Mouse (Mus musculus) neural tube, embryonic 13.5 days (tissue): ENCODE results near the gene Ltv1. TPM values are rescaled to one million over a fixed set of nuclear protein-coding genes. Genes with fewer than 3 reads are reported as not detected.

Experiments used
- ATAC-seq: fragments of 200-750 bp; cut with Nextera tagmentation; 2 replicates; pipeline ENCODE4 v1.8.0; 2017; ENCODE audit warnings: low read depth, mild to moderate bottlenecking, moderate TSS enrichment, moderate library complexity
- H3K27ac ChIP-seq: fragments of 300-500 bp; sonication (generic); replicated peaks from 2 replicates; pipeline ENCODE4 v1.5.1; 2015; ENCODE audit warnings: moderate library complexity, mild to moderate bottlenecking, inconsistent platforms
- H3K27me3 ChIP-seq: fragments of 300-500 bp; sonication (generic); 2 replicates; pipeline ENCODE4 v1.6.1; 2015; ENCODE audit warnings: mild to moderate bottlenecking, inconsistent platforms
- H3K36me3 ChIP-seq: fragments of 300-500 bp; sonication (generic); 2 replicates; pipeline ENCODE4 v1.6.1; 2015; ENCODE audit warnings: mild to moderate bottlenecking, inconsistent platforms
- H3K4me1 ChIP-seq: fragments of 300-500 bp; sonication (generic); replicated peaks from 2 replicates; pipeline ENCODE4 v1.6.1; 2015; ENCODE audit warnings: inconsistent platforms
- H3K4me2 ChIP-seq: fragments of 300-500 bp; sonication (generic); 2 replicates; pipeline ENCODE4 v1.6.1; 2015; ENCODE audit warnings: inconsistent platforms, mild to moderate bottlenecking, moderate library complexity
- H3K4me3 ChIP-seq: fragments of 300-500 bp; sonication (generic); 2 replicates; pipeline ENCODE4 v1.5.1; 2015; ENCODE audit warnings: mild to moderate bottlenecking, inconsistent platforms
- H3K9ac ChIP-seq: fragments of 300-500 bp; sonication (generic); 2 replicates; pipeline ENCODE4 v1.6.1; 2015; ENCODE audit warnings: moderate library complexity, mild to moderate bottlenecking, inconsistent platforms
- H3K9me3 ChIP-seq: fragments of 300-500 bp; sonication (generic); 2 replicates; pipeline ENCODE4 v1.6.1; 2016; ENCODE audit warnings: inconsistent platforms
- WGBS: fragments of 180-500 bp; shearing (Covaris S2); methylation state at CpG from one replicate; pipeline ENCODE4 v1.1.7; 2015; 5-methylcytosine and 5-hydroxymethylcytosine counted together
- polyA plus RNA-seq: library from polyadenylated mRNA; unstranded; fragments of >200 nt; fragmentation: Nextera tagmentation; extraction: Ambion mirVana; gene quantifications from 2 replicates; pipeline ENCODE4 v1.2.1, GENCODE M21; 2015

Ltv1 gene
- 37.9 and 51.4 TPM in 2 replicates for polyA plus RNA-seq

DNA sequence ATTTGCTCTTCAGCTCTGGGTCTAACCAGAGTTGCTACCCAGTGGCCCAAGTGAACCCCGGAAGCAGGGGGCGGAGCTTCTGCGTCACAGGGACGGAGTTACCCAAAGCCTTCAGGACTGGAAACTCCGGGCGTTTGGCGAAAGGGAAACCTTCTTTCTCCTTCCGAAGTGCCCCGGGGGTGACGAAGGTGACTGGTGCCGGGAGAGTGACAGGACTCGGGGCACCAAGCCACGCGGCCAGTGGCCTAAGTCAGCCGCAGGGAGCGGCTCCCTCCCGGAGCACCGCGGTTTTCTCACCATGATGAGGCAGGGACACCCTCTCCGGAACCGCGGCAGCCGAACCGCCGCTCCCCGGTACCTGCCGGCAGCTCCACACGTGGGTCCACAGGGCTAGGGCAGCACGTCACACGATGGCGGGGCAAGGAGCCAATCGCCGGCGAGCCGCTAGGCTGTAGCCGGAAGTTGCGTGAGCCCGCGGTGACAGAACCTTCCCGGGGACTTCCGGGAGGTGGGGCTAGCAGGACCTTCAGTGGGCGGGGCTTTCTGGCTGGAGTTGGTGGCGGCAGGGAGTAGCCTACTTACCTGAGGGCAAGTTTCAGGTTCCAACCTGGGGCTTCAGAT is at the start of gene Ltv1:
Gene Ltv1 (minus strand): TSS at position 438 of the 621 bp plus-strand sequence.
- Histone ChIP-seq H3K4me2 (peak within 1 kb of the TSS; percentile 66), H3K36me3 (peaks cover 30% of the 10 kb centered on the region), H3K4me3 (peak within 1 kb of the TSS; percentile 91), H3K27ac (peak within 1 kb of the TSS; percentile 75), H3K4me1 (peaks cover 8% of the 10 kb centered on the region), H3K27me3 (no peaks in the 10 kb centered on the region), H3K9me3 (no peaks in the 10 kb centered on the region), H3K9ac (peak within 1 kb of the TSS; percentile 80)
- peak; percentile 100 for ATAC-seq
- under 1% methylated on average over 43 of the region's 43 CpGs for WGBS

DNA sequence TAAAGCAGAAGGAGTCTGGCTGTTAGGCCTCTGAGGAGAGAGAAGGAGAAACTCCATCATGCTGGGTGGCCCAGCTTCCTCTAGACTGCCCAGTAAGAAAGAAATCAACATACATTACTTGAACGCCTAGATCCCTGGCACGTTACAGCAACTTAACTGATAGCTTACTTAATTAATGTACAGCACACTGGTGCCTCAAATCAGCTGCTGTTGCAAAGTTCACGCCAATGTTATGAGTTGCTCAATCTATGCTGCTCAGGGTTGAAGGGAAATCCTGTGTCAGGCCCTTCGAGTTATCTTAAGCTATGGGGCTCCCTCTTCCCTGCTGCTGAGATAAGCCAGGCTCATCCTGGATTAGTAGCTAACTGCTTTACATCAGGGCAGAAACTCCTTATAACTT is 47.5 kb upstream of the Ltv1 start:
- Histone ChIP-seq H3K4me3 (no peak overlapping the region), H3K4me1 (no peaks in the 10 kb centered on the region; the same call in 1 of the 2 replicates), H3K27ac (no peak overlapping the region), H3K36me3 (no peaks in the 10 kb centered on the region; the same call in 1 of the 2 replicates), H3K9ac (no peak overlapping the region), H3K9me3 (no peaks in the 10 kb centered on the region), H3K27me3 (no peaks in the 10 kb centered on the region), H3K4me2 (no peak overlapping the region)
- 81% methylated on average over 4 of the region's 4 CpGs for WGBS
- no peak for ATAC-seq

DNA sequence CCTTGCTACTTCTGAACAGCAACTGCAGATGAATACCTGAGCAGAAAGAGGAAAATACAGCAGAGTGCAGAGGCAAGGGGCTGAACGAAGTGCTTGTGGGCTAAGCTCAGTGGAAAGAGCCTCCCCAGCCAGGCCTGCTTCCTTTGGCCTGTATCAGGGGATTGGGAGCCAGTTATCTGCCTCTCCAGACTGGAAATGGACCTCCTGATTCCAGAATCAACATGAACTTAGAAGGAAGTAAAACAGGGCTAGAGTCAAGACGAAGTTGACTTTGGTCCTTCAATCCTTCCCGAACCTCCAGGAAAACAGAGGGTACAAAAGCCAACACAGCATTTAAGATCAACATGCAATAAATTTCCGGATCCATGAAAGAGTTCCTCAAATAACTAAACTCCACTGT is 45.2 kb upstream of the Ltv1 start:
- Histone ChIP-seq H3K9ac (no peak overlapping the region), H3K27ac (no peak overlapping the region), H3K36me3 (no peaks in the 10 kb centered on the region; the same call in 1 of the 2 replicates), H3K27me3 (no peaks in the 10 kb centered on the region), H3K4me3 (no peak overlapping the region), H3K9me3 (no peaks in the 10 kb centered on the region), H3K4me2 (no peak overlapping the region), H3K4me1 (peaks cover 8% of the 10 kb centered on the region)
- WGBS: 90% methylated on average over 4 of the region's 4 CpGs
- no peak for ATAC-seq

DNA sequence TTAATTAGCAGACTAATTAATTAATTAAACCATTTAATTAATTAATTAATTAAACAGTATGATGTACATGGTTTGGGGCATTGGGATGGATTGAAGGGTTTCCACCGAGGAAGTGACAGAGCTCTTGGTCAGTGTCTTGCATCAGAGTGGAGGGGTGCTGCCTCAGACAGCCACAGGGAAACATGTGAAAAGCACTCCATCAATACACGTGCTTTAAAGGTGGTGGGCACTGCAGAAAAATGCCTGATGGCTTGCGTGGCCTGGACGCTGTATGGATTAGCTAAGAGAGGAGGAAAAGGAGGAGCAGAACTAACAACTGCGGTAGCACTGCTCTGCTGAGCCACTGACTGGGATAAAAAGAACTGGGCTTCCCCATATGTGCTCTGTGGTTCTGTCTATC is 43.9 kb upstream of the Ltv1 start:
- no peak for ATAC-seq
- peaks cover 13% of the 10 kb centered on the region for H3K4me1 ChIP-seq
- 92% methylated on average over 5 of the region's 5 CpGs for WGBS

DNA sequence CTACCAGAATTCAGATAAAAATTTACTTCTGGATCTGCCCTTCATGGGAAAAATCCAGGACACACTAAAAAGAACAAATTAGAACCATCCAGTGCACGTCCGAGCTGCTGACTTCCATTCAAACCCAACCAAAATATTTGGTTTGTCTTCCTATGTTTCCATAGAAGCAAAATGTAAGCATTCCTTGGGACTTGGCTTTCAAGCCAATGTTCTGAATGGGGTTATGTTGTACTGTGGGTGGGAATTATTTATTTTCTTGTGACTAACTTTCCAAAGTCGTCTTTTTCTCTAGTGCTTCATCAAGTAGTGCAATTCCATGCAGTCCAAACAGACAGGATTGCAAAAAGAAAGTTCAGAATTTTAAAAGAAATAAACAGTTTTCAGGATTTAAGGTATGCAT is 41.5 kb upstream of the Ltv1 start:
- H3K27me3 ChIP-seq: no peaks in the 10 kb centered on the region
- H3K9me3 ChIP-seq: no peaks in the 10 kb centered on the region
- no peaks in the 10 kb centered on the region; the same call in 1 of the 2 replicates for H3K36me3 ChIP-seq
- WGBS: 55% methylated on average over 3 of the region's 3 CpGs
- H3K4me2 ChIP-seq: no peak overlapping the region
- ATAC-seq: no peak
- no peak overlapping the region for H3K9ac ChIP-seq
- H3K27ac ChIP-seq: no peak overlapping the region
- H3K4me3 ChIP-seq: no peak overlapping the region
- peaks cover 13% of the 10 kb centered on the region for H3K4me1 ChIP-seq

More for the DNA sequence above, 43.9 kb upstream of the Ltv1 start:
- no peak overlapping the region for H3K4me2 ChIP-seq
- H3K27me3 ChIP-seq: no peaks in the 10 kb centered on the region
- no peak overlapping the region for H3K9ac ChIP-seq
- no peak overlapping the region for H3K27ac ChIP-seq
- no peaks in the 10 kb centered on the region; the same call in 1 of the 2 replicates for H3K36me3 ChIP-seq
- H3K4me3 ChIP-seq: no peak overlapping the region
- H3K9me3 ChIP-seq: no peaks in the 10 kb centered on the region

DNA sequence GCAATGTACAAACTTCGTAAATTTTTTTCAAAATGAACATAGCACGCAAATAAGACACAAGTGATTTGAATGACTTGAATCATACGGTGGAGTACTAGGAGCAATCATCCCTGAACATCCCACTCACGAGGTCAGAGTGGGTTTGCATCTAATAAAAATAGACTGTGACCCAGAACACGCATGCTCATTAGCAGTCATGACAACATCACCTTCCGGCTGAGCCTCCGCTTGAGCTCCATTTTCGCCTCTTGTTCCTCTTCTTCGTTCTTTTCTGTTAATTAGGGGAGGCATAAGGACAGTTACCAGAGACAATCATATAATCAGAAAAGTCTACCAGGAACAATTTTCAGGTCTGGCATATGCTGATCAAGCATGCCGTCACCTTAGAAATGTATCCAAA is 41.0 kb upstream of the Ltv1 start:
- Histone ChIP-seq H3K4me1 (peaks cover 13% of the 10 kb centered on the region), H3K9ac (no peak overlapping the region), H3K9me3 (no peaks in the 10 kb centered on the region), H3K4me2 (no peak overlapping the region), H3K36me3 (no peaks in the 10 kb centered on the region; the same call in 1 of the 2 replicates), H3K27me3 (no peaks in the 10 kb centered on the region), H3K27ac (no peak overlapping the region), H3K4me3 (no peak overlapping the region)
- no peak for ATAC-seq
- WGBS: 70% methylated on average over 10 of the region's 10 CpGs

DNA sequence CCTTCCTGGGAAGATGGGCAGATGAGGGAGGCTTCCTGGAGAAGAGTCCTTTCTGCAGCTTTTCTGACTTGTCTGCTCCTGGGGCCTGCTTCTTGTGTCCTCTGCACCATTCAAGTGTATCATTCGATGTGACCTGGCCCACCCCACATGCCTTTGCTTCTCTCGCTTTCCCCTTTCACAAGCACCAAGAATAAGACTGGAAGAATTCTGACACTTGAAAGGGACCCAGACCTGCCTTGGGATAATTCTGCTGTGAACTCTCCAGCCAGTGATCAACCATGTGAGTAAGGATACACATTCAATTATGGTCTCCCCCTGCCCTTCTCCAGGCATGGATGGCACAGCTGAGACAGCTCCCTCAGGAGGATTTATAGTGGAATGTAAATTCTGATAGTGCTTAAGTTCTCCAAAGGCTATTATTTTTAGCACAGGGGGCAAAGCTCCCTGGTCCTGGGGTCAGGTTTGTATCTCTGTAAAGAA is 40.2 kb upstream of the Ltv1 start:
- Histone ChIP-seq H3K27me3 (no peaks in the 10 kb centered on the region), H3K9ac (no peak overlapping the region), H3K36me3 (no peaks in the 10 kb centered on the region; the same call in 1 of the 2 replicates), H3K4me2 (no peak overlapping the region), H3K27ac (no peak overlapping the region), H3K4me1 (peaks cover 13% of the 10 kb centered on the region), H3K9me3 (no peaks in the 10 kb centered on the region), H3K4me3 (no peak overlapping the region)
- ATAC-seq: no peak
- WGBS: 51% methylated on average over 2 of the region's 2 CpGs

DNA sequence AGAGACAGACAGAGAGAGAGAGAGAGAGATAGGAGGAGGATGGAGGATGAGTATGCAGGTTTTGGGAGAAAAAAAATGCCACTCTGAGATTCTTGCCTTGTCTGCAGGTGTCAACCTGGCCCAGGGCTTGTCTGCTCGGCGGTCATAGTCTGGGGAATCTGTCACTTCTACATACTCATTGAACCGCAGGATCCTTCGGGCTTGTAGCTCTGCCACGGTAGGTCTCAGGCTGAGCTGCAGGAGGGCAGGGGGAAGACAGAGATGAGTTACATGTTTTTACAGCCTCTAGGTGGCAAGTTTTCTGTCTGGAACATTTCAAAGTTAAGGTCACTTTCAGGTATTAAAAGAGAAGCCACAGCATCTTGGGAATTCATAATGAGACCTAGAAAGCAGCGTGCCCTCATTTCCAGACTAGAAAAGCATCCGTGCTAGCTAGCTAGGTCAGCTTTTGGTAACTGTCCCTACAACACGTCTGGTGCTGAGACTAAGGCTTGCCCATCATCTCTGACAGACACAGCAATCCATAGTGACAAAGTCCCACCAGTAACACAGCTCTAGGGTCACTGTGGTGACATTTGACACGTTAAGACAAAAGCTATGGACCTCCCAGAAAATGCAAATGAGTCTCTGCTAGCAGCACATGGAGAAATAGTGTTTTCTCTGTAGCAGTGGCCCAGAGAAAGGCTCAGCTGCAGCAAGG is 39.6 kb upstream of the Ltv1 start:
- Histone ChIP-seq H3K27ac (no peak overlapping the region), H3K9ac (no peak overlapping the region)
- no peak for ATAC-seq

DNA sequence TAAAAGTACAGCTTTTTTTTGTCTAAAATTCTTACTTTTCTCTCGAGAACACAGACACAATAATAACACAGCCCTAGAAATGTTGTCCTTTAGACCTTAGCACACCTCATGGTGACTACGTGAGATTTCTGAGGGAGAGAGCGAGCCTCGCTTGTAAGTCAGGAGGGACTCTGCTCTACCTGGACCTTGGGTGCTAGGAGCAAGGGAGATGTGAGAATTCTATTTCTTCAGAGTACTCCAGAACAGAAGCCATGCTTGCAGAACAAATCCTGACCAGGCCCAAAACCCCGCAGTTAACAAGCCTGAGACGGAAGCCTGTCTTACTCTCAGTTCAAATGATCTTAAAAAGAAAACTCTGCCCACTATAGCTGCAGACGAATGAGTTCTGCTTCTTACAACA is 37.7 kb upstream of the Ltv1 start:
- peaks cover 13% of the 10 kb centered on the region for H3K4me1 ChIP-seq
- H3K36me3 ChIP-seq: no peaks in the 10 kb centered on the region
- no peak overlapping the region for H3K27ac ChIP-seq
- no peak overlapping the region for H3K9ac ChIP-seq
- H3K4me3 ChIP-seq: no peak overlapping the region
- no peak overlapping the region for H3K4me2 ChIP-seq
- no peaks in the 10 kb centered on the region for H3K27me3 ChIP-seq
- 90% methylated on average over 7 of the region's 7 CpGs for WGBS
- no peaks in the 10 kb centered on the region for H3K9me3 ChIP-seq
- no peak for ATAC-seq

More for the DNA sequence above, 39.6 kb upstream of the Ltv1 start:
- no peak overlapping the region for H3K4me2 ChIP-seq
- 58% methylated on average over 9 of the region's 9 CpGs for WGBS
- peaks cover 13% of the 10 kb centered on the region for H3K4me1 ChIP-seq
- H3K4me3 ChIP-seq: no peak overlapping the region
- no peaks in the 10 kb centered on the region for H3K27me3 ChIP-seq
- no peaks in the 10 kb centered on the region for H3K36me3 ChIP-seq
- H3K9me3 ChIP-seq: no peaks in the 10 kb centered on the region

DNA sequence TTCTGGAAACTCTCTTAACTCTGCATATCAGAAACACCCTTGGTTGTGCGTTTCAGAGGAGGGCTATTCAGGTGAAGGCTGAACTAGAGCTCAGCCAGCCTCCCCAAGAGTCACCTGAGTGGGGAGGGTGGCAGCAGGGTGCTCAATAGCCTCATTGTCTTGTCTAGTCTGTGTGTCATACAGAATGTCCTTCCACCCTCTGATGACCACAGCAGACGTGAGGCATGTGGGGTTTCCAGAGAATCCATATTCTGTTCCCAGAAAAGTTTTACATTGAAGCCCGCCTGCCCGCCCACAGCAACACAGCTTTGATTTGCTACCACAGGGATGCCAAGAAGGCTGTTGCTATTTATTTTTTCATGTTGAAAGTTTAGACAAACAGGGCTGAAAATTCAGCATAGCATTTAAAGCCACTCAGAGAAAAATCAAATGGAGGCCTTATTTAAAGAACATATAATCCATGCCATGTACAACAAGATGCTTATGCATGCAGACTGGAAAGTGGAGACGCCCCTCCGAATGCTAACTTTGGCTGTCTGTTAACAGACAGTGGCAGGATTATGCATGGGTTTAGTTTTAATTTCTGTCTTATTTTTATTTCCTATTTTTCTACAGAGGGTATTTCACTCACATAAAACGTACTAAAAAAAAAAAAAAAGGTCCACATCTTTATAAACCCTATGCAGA is 32.6 kb upstream of the Ltv1 start:
- no peaks in the 10 kb centered on the region for H3K9me3 ChIP-seq
- no peak for ATAC-seq

DNA sequence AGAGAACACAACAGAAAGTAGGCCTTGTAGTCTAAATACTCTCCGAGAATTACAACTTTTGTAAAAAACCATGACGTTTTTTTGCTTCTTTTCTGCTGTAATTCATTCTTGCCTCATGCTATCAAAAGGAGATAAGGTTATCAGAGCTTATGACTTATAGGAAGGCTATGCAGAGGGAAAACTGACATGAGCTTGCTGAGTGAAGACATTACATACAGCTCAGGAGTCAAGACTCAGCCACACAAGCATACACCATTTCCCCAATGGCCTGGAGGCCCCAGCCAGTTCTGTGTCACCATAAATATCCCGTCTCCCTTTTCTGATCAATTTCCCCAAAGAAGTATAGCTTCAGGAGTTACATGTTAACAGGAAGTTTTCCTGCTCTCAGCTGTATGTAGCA is 29.2 kb upstream of the Ltv1 start:
- ATAC-seq: no peak
- H3K36me3 ChIP-seq: no peaks in the 10 kb centered on the region
- H3K9me3 ChIP-seq: no peaks in the 10 kb centered on the region
- no peaks in the 10 kb centered on the region for H3K4me1 ChIP-seq
- H3K4me3 ChIP-seq: no peak overlapping the region
- WGBS: 92% methylated on average over 3 of the region's 3 CpGs
- H3K4me2 ChIP-seq: no peak overlapping the region
- H3K9ac ChIP-seq: no peak overlapping the region
- H3K27me3 ChIP-seq: no peaks in the 10 kb centered on the region
- no peak overlapping the region for H3K27ac ChIP-seq

More for the DNA sequence above, 32.6 kb upstream of the Ltv1 start:
- H3K36me3 ChIP-seq: no peaks in the 10 kb centered on the region
- no peak overlapping the region for H3K27ac ChIP-seq
- no peak overlapping the region for H3K4me3 ChIP-seq
- no peak overlapping the region for H3K4me2 ChIP-seq
- no peak overlapping the region for H3K9ac ChIP-seq
- 85% methylated on average over 7 of the region's 7 CpGs for WGBS
- H3K27me3 ChIP-seq: no peaks in the 10 kb centered on the region
- H3K4me1 ChIP-seq: no peaks in the 10 kb centered on the region

DNA sequence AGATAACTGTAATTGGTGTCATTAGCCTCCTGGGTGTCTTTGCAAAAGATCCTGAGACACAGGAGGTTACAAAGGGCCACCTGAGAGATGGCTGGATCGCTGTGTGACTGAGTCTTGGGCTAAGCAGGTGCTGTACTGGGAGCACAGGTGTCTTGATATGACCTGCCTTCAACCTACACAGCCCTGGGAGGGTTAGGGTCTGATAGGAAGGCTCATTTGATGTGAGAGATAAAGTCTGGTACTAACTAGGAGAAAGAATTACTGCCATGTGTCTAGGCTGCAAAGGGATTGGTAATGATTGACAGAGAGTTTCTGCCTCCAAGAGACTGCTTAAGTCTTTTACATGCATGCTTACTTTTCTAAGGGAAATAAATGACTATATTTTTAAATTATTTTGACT is 27.1 kb upstream of the Ltv1 start:
- 40% methylated on average over 1 of the region's 1 CpGs for WGBS
- no peaks in the 10 kb centered on the region for H3K36me3 ChIP-seq

More for the DNA sequence above, 27.1 kb upstream of the Ltv1 start:
- Histone ChIP-seq H3K9ac (no peak overlapping the region), H3K4me2 (no peak overlapping the region), H3K9me3 (no peaks in the 10 kb centered on the region), H3K27ac (no peak overlapping the region), H3K4me3 (no peak overlapping the region), H3K27me3 (no peaks in the 10 kb centered on the region), H3K4me1 (no peaks in the 10 kb centered on the region)
- no peak for ATAC-seq
